Mouse (Mus musculus) liver, embryonic 13.5 days (tissue): ENCODE results near the gene Cdkl3. TPM values are rescaled to one million over a fixed set of nuclear protein-coding genes. Genes with fewer than 3 reads are reported as not detected.

Experiments
- ATAC-seq: fragments of 200-750 bp; cut with Nextera tagmentation; 2 replicates; pipeline ENCODE4 v1.8.0; 2017; ENCODE audit warnings: low read depth, mild to moderate bottlenecking, moderate number of reproducible peaks, moderate library complexity
- DNase-seq: peaks from one replicate; pipeline ENCODE4 v3.0.0; 2022
- H3K27ac ChIP-seq: fragments of 300-500 bp; sonication (generic); 2 replicates; pipeline ENCODE4 v1.5.1; 2015; ENCODE audit warnings: moderate library complexity, mild to moderate bottlenecking, inconsistent platforms
- H3K27me3 ChIP-seq: fragments of 300-500 bp; sonication (generic); 2 replicates; pipeline ENCODE4 v1.6.1; 2015; ENCODE audit warnings: mild to moderate bottlenecking, inconsistent platforms
- H3K36me3 ChIP-seq: fragments of 300-500 bp; sonication (generic); 2 replicates; pipeline ENCODE4 v1.6.1; 2015; ENCODE audit warnings: mild to moderate bottlenecking, inconsistent platforms
- H3K4me1 ChIP-seq: fragments of 300-500 bp; sonication (generic); replicated peaks from 2 replicates; pipeline ENCODE4 v1.6.1; 2015; ENCODE audit warnings: inconsistent platforms
- H3K4me2 ChIP-seq: fragments of 300-500 bp; sonication (generic); 2 replicates; pipeline ENCODE4 v1.6.1; 2015; ENCODE audit warnings: inconsistent platforms, mild to moderate bottlenecking, moderate library complexity
- H3K4me3 ChIP-seq: fragments of 300-500 bp; sonication (generic); replicated peaks from 2 replicates; pipeline ENCODE4 v1.5.1; 2015; ENCODE audit warnings: mild to moderate bottlenecking, inconsistent platforms
- H3K9ac ChIP-seq: fragments of 300-500 bp; sonication (generic); 2 replicates; pipeline ENCODE4 v1.6.1; 2015; ENCODE audit warnings: mild to moderate bottlenecking, inconsistent platforms
- H3K9me3 ChIP-seq: fragments of 300-500 bp; sonication (generic); replicated peaks from 2 replicates; pipeline ENCODE4 v1.6.1; 2016; ENCODE audit warnings: inconsistent platforms
- WGBS: fragments of 180-500 bp; shearing (Covaris S2); methylation state at CpG from one replicate; pipeline ENCODE4 v1.1.7; 2015; ENCODE audit not compliant: insufficient replicate concordance; 5-methylcytosine and 5-hydroxymethylcytosine counted together
- polyA plus RNA-seq: library from polyadenylated mRNA; unstranded; fragments of >200 nt; fragmentation: Nextera tagmentation; extraction: Ambion mirVana; gene quantifications from 2 replicates; pipeline ENCODE4 v1.2.1, GENCODE M21; 2015

Cdkl3 gene
- polyA plus RNA-seq = 1.7 TPM in 2 replicates

- WGBS = under 1% methylated on average over 51 of the region's 51 CpGs
- Histone ChIP-seq H3K9ac (peak within 1 kb of the TSS; percentile 86), H3K4me1 (peaks cover 46% of the 10 kb centered on the region), H3K4me2 (peak within 1 kb of the TSS; percentile 92), H3K36me3 (no peaks in the 10 kb centered on the region), H3K27me3 (no peaks in the 10 kb centered on the region), H3K27ac (peak within 1 kb of the TSS; percentile 86), H3K9me3 (no peaks in the 10 kb centered on the region), H3K4me3 (peak within 1 kb of the TSS; percentile 81)
- DNase-seq (peak; percentile 94), ATAC-seq (peak; percentile 90)
These were observed at the start of gene Cdkl3 for GRCm38 (mm10) chr11:52003772-52004528. TSS of gene Cdkl3 (plus strand) at chr11:52004221.

- H3K9ac ChIP-seq = no peak overlapping the region
- no peaks in the 10 kb centered on the region for H3K27me3 ChIP-seq
- H3K4me3 ChIP-seq = no peak overlapping the region
- no peaks in the 10 kb centered on the region; the same call in 1 of the 2 replicates for H3K4me1 ChIP-seq
- H3K27ac ChIP-seq = no peak overlapping the region
- H3K9me3 ChIP-seq = no peaks in the 10 kb centered on the region
- no peak for DNase-seq
- no peak for ATAC-seq
- WGBS = 75% methylated on average over 9 of the region's 9 CpGs
- H3K36me3 ChIP-seq = no peaks in the 10 kb centered on the region
- H3K4me2 ChIP-seq = no peak overlapping the region
These were observed 47.9 kb upstream of the Cdkl3 start for GRCm38 (mm10) chr11:51956112-51956511.

GRCm38 (mm10) chr11:51957760-51958159 lies 46.3 kb upstream of the Cdkl3 start:
- no peak overlapping the region for H3K9ac ChIP-seq
- no peak for DNase-seq

GRCm38 (mm10) chr11:51959511-51959910 lies 44.5 kb upstream of the Cdkl3 start:
- Histone ChIP-seq H3K4me1 (no peaks in the 10 kb centered on the region), H3K9ac (no peak overlapping the region), H3K36me3 (no peaks in the 10 kb centered on the region), H3K27ac (no peak overlapping the region), H3K4me3 (no peak overlapping the region), H3K4me2 (no peak overlapping the region), H3K27me3 (no peaks in the 10 kb centered on the region), H3K9me3 (no peaks in the 10 kb centered on the region)
- no peak for DNase-seq
- WGBS = 61% methylated on average over 5 of the region's 5 CpGs
- ATAC-seq = no peak

More at GRCm38 (mm10) chr11:51957760-51958159, 46.3 kb upstream of the Cdkl3 start:
- ATAC-seq = no peak
- H3K27me3 ChIP-seq = no peaks in the 10 kb centered on the region
- no peaks in the 10 kb centered on the region for H3K9me3 ChIP-seq
- H3K36me3 ChIP-seq = no peaks in the 10 kb centered on the region
- WGBS = 68% methylated on average over 4 of the region's 4 CpGs
- H3K4me1 ChIP-seq = no peaks in the 10 kb centered on the region
- H3K4me3 ChIP-seq = no peak overlapping the region
- no peak overlapping the region for H3K27ac ChIP-seq
- no peak overlapping the region for H3K4me2 ChIP-seq

- Histone ChIP-seq H3K27ac (no peak overlapping the region), H3K9ac (no peak overlapping the region), H3K4me1 (no peaks in the 10 kb centered on the region), H3K9me3 (no peaks in the 10 kb centered on the region), H3K36me3 (no peaks in the 10 kb centered on the region), H3K4me2 (no peak overlapping the region), H3K27me3 (no peaks in the 10 kb centered on the region), H3K4me3 (no peak overlapping the region)
- DNase-seq (no peak), ATAC-seq (no peak)
- WGBS = 66% methylated on average over 4 of the region's 4 CpGs
These were observed 44.0 kb upstream of the Cdkl3 start for GRCm38 (mm10) chr11:51960061-51960460.

GRCm38 (mm10) chr11:51960967-51961471 lies 43.0 kb upstream of the Cdkl3 start:
- Histone ChIP-seq H3K27ac (no peak overlapping the region), H3K9me3 (no peaks in the 10 kb centered on the region), H3K4me3 (no peak overlapping the region), H3K9ac (no peak overlapping the region), H3K4me2 (no peak overlapping the region), H3K36me3 (no peaks in the 10 kb centered on the region), H3K27me3 (no peaks in the 10 kb centered on the region), H3K4me1 (no peaks in the 10 kb centered on the region)
- no peak for DNase-seq
- WGBS = 57% methylated on average over 11 of the region's 11 CpGs
- no peak for ATAC-seq

GRCm38 (mm10) chr11:51961761-51962160 lies 42.3 kb upstream of the Cdkl3 start:
- ATAC-seq (no peak), DNase-seq (no peak)
- no peaks in the 10 kb centered on the region for H3K9me3 ChIP-seq
- no peak overlapping the region for H3K27ac ChIP-seq
- H3K4me1 ChIP-seq = no peaks in the 10 kb centered on the region
- H3K4me2 ChIP-seq = no peak overlapping the region
- H3K36me3 ChIP-seq = no peaks in the 10 kb centered on the region
- 56% methylated on average over 8 of the region's 8 CpGs for WGBS
- no peak overlapping the region for H3K4me3 ChIP-seq
- H3K9ac ChIP-seq = no peak overlapping the region
- no peaks in the 10 kb centered on the region for H3K27me3 ChIP-seq

- H3K4me2 ChIP-seq = no peak overlapping the region
- H3K36me3 ChIP-seq = no peaks in the 10 kb centered on the region
- WGBS = 83% methylated on average over 7 of the region's 7 CpGs
- DNase-seq = no peak
- ATAC-seq = no peak
- no peak overlapping the region for H3K9ac ChIP-seq
- no peak overlapping the region for H3K27ac ChIP-seq
- H3K27me3 ChIP-seq = no peaks in the 10 kb centered on the region
- H3K4me1 ChIP-seq = peaks cover 4% of the 10 kb centered on the region
- no peaks in the 10 kb centered on the region for H3K9me3 ChIP-seq
- no peak overlapping the region for H3K4me3 ChIP-seq
These were observed 41.7 kb upstream of the Cdkl3 start for GRCm38 (mm10) chr11:51962277-51962676.

- Histone ChIP-seq H3K9me3 (no peaks in the 10 kb centered on the region), H3K36me3 (peaks cover 29% of the 10 kb centered on the region), H3K4me3 (no peak overlapping the region), H3K4me1 (peaks cover 22% of the 10 kb centered on the region), H3K27me3 (no peaks in the 10 kb centered on the region), H3K9ac (no peak overlapping the region), H3K4me2 (no peak overlapping the region), H3K27ac (no peak overlapping the region)
- WGBS = 71% methylated on average over 5 of the region's 5 CpGs
- DNase-seq (no peak), ATAC-seq (no peak)
These were observed 37.4 kb upstream of the Cdkl3 start for GRCm38 (mm10) chr11:51966651-51967050.

- Histone ChIP-seq H3K36me3 (peaks cover 40% of the 10 kb centered on the region), H3K4me2 (peak within 1 kb of the TSS; percentile 97), H3K9me3 (no peaks in the 10 kb centered on the region), H3K4me3 (peak within 1 kb of the TSS; percentile 85), H3K9ac (peak within 1 kb of the TSS; percentile 89), H3K27me3 (no peaks in the 10 kb centered on the region), H3K27ac (peak within 1 kb of the TSS; percentile 50), H3K4me1 (peaks cover 22% of the 10 kb centered on the region)
- ATAC-seq = peak; percentile 95
- WGBS = 1% methylated on average over 63 of the region's 63 CpGs
- DNase-seq = peak; percentile 95
These were observed 36.3 kb upstream of the Cdkl3 start, which contains the start of gene Cdkn2aipnl for GRCm38 (mm10) chr11:51967443-51968401. TSS of gene Cdkn2aipnl (plus strand) at chr11:51967661.

- Histone ChIP-seq H3K9ac (peak overlapping the region; percentile 52), H3K27me3 (no peaks in the 10 kb centered on the region), H3K4me2 (peak overlapping the region; percentile 97), H3K9me3 (no peaks in the 10 kb centered on the region), H3K4me3 (peak overlapping the region; percentile 85), H3K27ac (no peak overlapping the region), H3K36me3 (peaks cover 51% of the 10 kb centered on the region), H3K4me1 (peaks cover 22% of the 10 kb centered on the region)
- ATAC-seq (no peak), DNase-seq (no peak)
- WGBS = 72% methylated on average over 9 of the region's 9 CpGs
These were observed 35.1 kb upstream of the Cdkl3 start for GRCm38 (mm10) chr11:51968896-51969295.
